Mouse (Mus musculus): ENCODE measurements around the gene Rbck1.

The Rbck1 gene

GRCm38 (mm10) chr2:152344361-152344760 lies 11.9 kb upstream of the Rbck1 start:
- no peak for DNase-seq (ENCODE audit: low spot score in 2 of 2)

- peak; percentile 53 to 80 for DNase-seq (ENCODE audit: low spot score in 2 of 2)
Observed at GRCm38 (mm10) chr2:152343329-152344213, 11.1 kb upstream of the Rbck1 start, which contains the start of gene Trib3. Gene Trib3 (minus strand): TSS chr2:152344032.

- no peak for DNase-seq (ENCODE audit: low spot score in 2 of 2)
Observed at GRCm38 (mm10) chr2:152339631-152340179, 7.3 kb upstream of the Rbck1 start.

- DNase-seq (ENCODE audit: low spot score in 2 of 2) = no peak
Observed at GRCm38 (mm10) chr2:152338319-152338718, 5.9 kb upstream of the Rbck1 start.

- DNase-seq (ENCODE audit: low spot score in 2 of 2) = no peak
Observed at GRCm38 (mm10) chr2:152337591-152338212, 5.2 kb upstream of the Rbck1 start.

- no peak for DNase-seq (ENCODE audit: low spot score in 2 of 2)
Observed at GRCm38 (mm10) chr2:152336856-152337255, 4.4 kb upstream of the Rbck1 start.

- no peak for DNase-seq (ENCODE audit: low spot score in 2 of 2)
Observed at GRCm38 (mm10) chr2:152335289-152335820, 2.9 kb upstream of the Rbck1 start.

GRCm38 (mm10) chr2:152333345-152334006 lies 1.0 kb upstream of the Rbck1 start:
- no peak for DNase-seq (ENCODE audit: low spot score in 2 of 2)

- DNase-seq (ENCODE audit: low spot score in 2 of 2) = no peak
Observed at GRCm38 (mm10) chr2:152330858-152331423, 1.5 kb downstream of the Rbck1 start.

GRCm38 (mm10) chr2:152327980-152328379 lies 4.5 kb downstream of the Rbck1 start:
- no peak for DNase-seq (ENCODE audit: low spot score in 2 of 2)

GRCm38 (mm10) chr2:152326654-152327053 lies 5.8 kb downstream of the Rbck1 start:
- DNase-seq (ENCODE audit: low spot score in 2 of 2) = no peak

GRCm38 (mm10) chr2:152326157-152326556 lies 6.3 kb downstream of the Rbck1 start:
- no peak for DNase-seq (ENCODE audit: low spot score in 2 of 2)

- no peak for DNase-seq (ENCODE audit: low spot score in 2 of 2)
Observed at GRCm38 (mm10) chr2:152324842-152325241, 7.6 kb downstream of the Rbck1 start.

- no peak for DNase-seq (ENCODE audit: low spot score in 2 of 2)
Observed at GRCm38 (mm10) chr2:152323971-152324370, 8.5 kb downstream of the Rbck1 start.

GRCm38 (mm10) chr2:152322198-152322597 lies 10.3 kb downstream of the Rbck1 start:
- no peak for DNase-seq (ENCODE audit: low spot score in 2 of 2)

- DNase-seq (ENCODE audit: low spot score in 2 of 2) = no peak
Observed at GRCm38 (mm10) chr2:152321558-152321957, 10.9 kb downstream of the Rbck1 start.

GRCm38 (mm10) chr2:152317054-152317453 lies 15.4 kb downstream of the Rbck1 start:
- DNase-seq (ENCODE audit: low spot score in 2 of 2) = no peak

GRCm38 (mm10) chr2:152313926-152314325 lies 18.5 kb downstream of the Rbck1 start:
- no peak for DNase-seq (ENCODE audit: low spot score in 2 of 2)

- no peak for DNase-seq (ENCODE audit: low spot score in 2 of 2)
Observed at GRCm38 (mm10) chr2:152312996-152313395, 19.5 kb downstream of the Rbck1 start.

GRCm38 (mm10) chr2:152307186-152307585 lies 25.3 kb downstream of the Rbck1 start:
- no peak for DNase-seq (ENCODE audit: low spot score in 2 of 2)

GRCm38 (mm10) chr2:152305480-152305879 lies 27.0 kb downstream of the Rbck1 start:
- no peak for DNase-seq (ENCODE audit: low spot score in 2 of 2)

GRCm38 (mm10) chr2:152303781-152304180 lies 28.7 kb downstream of the Rbck1 start:
- no peak for DNase-seq (ENCODE audit: low spot score in 2 of 2)
